Mouse (Mus musculus) NIH3T3 (cell line): ENCODE data around the gene Sat2.

ENCODE experiments used
- DNase-seq: peaks from one replicate; pipeline ENCODE4 v3.0.0-alpha.2; 2012; ENCODE audit warnings: low read depth

The Sat2 gene

DNA sequence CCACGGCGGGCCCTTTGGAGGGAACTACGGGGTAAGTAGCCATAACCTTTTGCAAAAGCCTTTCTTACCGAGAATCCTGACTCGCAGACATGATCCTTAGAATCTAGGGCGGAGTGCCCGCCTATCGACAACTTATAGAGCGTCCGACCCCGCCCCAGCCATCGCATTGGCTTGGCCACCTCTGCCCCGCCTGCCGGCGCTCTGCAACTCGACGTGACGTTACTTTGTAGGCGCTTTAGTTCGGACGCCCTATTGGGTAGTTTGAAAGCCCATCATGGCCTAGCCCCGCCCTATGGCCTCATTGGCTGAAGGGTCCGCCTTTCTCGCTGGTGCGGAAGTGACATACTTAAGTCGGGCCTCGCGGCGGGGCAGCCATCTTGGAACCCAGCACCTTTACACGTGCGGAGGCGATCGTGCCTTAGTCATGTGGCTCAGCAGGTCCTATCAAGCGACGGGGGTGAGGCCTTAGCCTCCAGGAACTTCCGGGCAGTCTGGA is 50.4 kb downstream of the Sat2 start, which contains the start of gene Eif4a1:
TSS of gene Eif4a1 (minus strand) at position 213 of the 496 bp plus-strand sequence.
- DNase-seq = peak; percentile 100
